Mouse (Mus musculus): ENCODE results near the gene Cyp2w1. TPM values are rescaled to one million over a fixed set of nuclear protein-coding genes. Genes with fewer than 3 reads are reported as not detected.
A peak's percentile ranks its signal among the peaks of the same experiment; 100 is the strongest.

Gene Cyp2w1
- total RNA-seq, 2 experiments from 2014 or later: not detected

DNA sequence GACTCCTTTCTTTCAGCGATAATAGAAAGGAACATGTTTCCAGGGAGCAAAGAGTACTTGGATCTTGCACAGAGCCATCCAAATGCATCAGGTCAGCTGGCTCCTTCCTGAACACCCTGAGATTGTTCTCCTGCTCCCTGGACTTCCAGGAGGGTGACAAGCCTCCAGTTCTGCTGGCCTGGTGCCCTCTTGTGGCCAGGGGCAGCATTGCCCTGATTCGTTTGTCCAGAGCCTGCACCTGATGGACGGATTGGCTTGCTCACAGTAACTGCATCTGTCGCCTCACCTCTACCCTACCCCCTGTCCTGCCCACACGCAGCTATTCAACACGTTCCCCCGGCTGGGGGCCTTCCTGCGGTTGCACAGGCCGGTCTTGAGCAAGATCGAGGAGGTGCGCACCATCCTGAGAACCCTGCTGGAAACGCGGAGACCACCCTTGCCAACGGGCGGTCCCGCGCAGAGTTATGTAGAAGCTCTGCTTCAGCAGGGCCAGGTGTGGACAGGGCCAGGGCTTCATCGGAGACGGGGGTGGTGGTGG is 2.9 kb downstream of the Cyp2w1 start:
- H3K27ac ChIP-seq: no peak overlapping the region
- peak; percentile 90 for DNase-seq
- TF ChIP-seq CTCF (IDR thresholded peaks at IDR 0.05): no peak; the same call in 1 of the 2 replicates
- intact Hi-C loops (cut with DNase I): loop anchor here (1.0 to 2.0 kb wide), 2 partner anchors 24 to 73 kb away; no protein-coding TSS in a partner anchor
- H3K4me3 ChIP-seq: no peak overlapping the region

DNA sequence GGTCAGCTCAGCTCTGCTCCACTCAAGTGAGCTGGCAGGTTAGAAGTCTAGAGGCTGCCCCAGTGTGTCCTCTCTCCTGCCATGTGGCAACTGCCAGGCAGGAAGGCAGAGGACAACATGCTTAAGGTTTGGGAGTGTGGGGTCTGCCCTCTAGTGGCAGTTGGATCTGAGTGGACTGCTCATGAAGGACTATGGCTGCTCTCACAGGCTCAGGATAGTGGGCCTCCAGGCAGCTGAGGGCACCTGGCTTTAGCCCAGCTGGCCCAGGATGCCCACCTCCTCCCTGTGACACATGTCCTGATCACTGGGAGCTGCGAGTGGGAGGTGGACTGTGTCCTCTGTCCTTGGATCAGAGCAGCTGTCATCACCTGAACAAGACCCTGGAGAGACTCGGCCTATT is 6.2 kb downstream of the Cyp2w1 start:
- peak; percentile 59 for DNase-seq
- intact Hi-C loops (cut with DNase I): no loop called here
- Histone ChIP-seq H3K4me3 (no peak overlapping the region), H3K27ac (0 out of 2 replicates have a peak overlapping the region, but pooled peaks have one; percentile 24)
- TF ChIP-seq CTCF (IDR thresholded peaks at IDR 0.05): peak; percentile 65

DNA sequence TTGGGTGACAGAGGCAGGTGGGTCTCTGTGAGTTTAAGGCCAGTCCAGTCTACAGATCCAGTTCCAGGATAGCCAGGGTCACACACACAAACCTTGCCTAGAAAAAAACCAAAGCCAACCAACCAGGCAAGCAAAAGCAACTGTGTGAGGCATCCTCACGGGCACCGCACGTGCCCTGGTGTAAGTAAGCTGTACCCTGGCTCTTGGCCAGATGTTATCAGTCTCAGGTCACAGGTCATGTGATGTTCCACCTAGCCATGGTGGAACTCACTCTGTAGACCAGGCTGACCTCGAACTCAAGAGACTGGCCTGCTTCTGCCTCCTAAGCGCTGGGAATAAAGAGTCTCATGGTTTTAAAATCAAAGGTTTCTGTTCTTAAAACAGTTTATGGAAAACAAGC is 6.8 kb downstream of the Cyp2w1 start:
- TF ChIP-seq CTCF (IDR thresholded peaks at IDR 0.05): no peak
- intact Hi-C loops (cut with DNase I): no loop called here

DNA sequence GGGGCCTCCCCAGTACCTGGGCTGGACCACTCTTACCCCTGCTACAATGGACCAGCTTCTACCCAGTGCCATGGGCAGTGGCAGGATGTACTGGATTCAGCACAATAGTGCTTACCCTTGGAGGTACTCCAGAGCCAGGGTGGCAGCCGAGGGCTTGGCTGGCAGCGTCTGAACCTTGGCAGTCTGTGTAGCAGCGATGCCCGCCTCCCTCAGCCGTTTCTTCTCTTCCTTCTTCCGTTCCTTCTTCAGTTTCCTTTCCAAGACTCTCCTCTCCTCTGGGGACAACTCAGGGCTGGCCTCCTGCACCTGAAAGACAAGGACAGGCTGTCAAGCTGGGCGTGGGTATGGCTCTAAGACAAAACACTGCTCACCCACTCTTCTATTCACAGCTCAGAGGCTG is 11.4 kb downstream of the Cyp2w1 start:
- intact Hi-C loops (cut with DNase I): loop anchor here (1.0 to 5.0 kb wide), 3 partner anchors 34 to 141 kb away; partner anchors contain the start of gene 3110082I17Rik
- Histone ChIP-seq H3K27ac (peak overlapping the region; percentile 89), H3K4me3 (peak overlapping the region; percentile 64)
- peak; percentile 43 for DNase-seq
- no peak for TF ChIP-seq CTCF (IDR thresholded peaks at IDR 0.05)

More for the DNA sequence above, 6.8 kb downstream of the Cyp2w1 start:
- DNase-seq: no peak
- no peak overlapping the region for H3K4me3 ChIP-seq
- no peak overlapping the region for H3K27ac ChIP-seq

DNA sequence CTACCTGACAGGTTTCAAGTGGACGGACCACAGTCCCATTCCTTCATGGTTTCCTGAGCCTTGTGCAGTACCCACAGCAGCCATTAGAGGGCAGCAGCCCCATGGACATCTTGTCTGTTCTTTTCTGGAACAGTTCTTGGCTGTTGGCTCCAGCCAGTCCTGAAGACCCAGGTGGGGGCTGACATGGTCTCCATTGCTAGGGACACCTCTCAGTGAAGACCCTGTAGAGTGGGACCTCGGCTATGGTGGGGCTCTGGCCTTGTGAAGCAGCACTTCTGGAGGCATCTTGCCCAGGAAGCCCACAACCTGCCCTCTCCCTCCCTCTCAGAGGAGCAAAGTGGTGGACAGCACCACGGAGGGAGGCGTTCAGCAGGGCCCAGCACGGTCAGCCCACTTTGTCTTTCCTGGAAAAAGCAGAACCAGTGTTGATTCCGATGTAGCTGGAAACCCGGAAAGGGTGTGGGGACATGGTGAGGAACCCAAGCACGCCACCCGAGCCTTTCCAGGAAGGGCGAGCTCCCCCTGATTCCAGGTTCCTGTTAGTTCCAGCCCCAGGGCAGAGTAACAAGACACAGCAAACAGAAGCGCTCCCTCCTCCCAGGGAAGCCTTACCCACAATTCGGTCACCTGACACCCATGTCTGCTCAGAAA is 12.0 kb downstream of the Cyp2w1 start:
- intact Hi-C loops (cut with DNase I): loop anchor here (1.0 to 5.0 kb wide), 3 partner anchors 34 to 141 kb away; partner anchors contain the start of gene 3110082I17Rik
- Histone ChIP-seq H3K27ac (peak overlapping the region; percentile 89), H3K4me3 (peak overlapping the region; percentile 64)
- TF ChIP-seq CTCF (IDR thresholded peaks at IDR 0.05): no peak; the same call in 1 of the 2 replicates
- peak; percentile 90 for DNase-seq

DNA sequence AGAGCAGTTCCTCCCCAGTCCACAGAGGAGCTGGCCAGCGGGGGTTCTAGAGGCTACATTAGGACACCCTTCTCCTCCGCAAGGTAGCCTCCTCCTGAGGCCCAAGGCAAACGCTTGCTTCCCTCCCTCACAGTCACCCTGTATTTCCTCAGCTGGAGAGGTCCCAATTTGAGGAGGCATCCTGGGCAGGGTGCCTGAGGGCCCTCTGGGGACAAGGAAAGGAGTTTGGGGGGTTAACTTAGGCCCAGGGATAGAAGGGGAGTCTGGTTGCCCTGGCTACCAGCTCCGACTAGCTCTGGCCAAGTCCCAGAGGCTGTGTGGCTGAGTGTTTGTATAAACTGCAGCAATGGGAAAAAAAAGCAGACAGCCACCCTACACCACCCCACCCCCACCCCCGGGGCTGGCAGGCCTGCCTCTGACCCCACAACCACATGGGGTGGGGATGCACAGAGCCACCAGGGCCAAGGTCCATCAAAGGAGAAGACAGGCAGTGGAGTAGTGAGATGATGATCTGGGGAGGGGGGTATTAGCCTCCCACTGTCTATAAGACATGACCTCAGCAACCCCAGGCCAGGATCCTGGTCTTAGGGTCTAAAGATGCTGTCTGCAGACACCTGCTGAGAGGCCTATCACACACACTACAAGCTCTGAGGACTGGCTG is 12.6 kb downstream of the Cyp2w1 start:
- Histone ChIP-seq H3K4me3 (peak overlapping the region; percentile 64), H3K27ac (peak overlapping the region; percentile 89)
- intact Hi-C loops (cut with DNase I): loop anchor here (1.0 to 5.0 kb wide), 3 partner anchors 33 to 140 kb away; partner anchors contain the start of gene 3110082I17Rik
- no peak for TF ChIP-seq CTCF (IDR thresholded peaks at IDR 0.05)
- DNase-seq: peak; percentile 15

DNA sequence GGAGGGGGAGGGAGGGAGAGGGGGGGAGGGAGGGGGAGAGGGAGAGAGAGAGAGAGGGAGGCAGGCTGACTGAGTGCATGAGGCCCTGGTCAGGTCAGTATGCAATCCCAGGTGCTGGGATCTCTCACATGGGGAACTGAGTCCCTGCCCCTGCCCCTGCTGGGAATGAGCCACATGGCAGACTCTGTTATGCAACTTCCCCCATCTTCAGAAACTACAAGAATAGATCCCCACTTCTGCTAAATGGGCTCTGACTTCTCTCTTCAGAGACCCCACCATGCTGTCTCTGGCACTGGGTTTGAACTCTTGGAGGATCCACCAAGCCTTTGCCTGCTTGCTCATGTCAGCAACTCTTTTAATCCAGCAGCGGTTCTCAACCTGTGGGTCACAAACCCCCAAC is 13.4 kb downstream of the Cyp2w1 start:
- intact Hi-C loops (cut with DNase I): no loop called here
- Histone ChIP-seq H3K27ac (peak overlapping the region; percentile 64), H3K4me3 (no peak overlapping the region)
- peak; percentile 36 for DNase-seq
- TF ChIP-seq CTCF (IDR thresholded peaks at IDR 0.05): no peak

DNA sequence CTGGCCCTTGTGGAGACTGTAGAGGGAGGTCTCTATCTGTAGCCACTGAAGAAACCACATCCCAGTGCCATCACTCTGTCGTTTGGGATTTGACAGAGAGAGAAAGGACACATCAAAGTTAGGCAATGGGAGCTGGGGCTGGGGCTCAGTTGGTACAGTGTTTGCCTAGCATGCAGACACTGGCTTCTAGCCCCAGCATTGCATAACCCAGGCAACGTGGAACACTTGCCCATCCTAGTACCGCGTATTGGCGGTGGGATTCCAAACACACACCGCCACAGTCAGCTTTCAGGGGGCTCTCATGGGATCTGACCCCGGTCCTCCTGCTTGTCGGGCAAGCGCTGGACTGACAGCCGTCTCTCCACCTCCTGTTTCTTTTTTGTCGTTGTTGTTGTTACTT is 14.1 kb downstream of the Cyp2w1 start:
- intact Hi-C loops (cut with DNase I): no loop called here
- no peak for TF ChIP-seq CTCF (IDR thresholded peaks at IDR 0.05)
- DNase-seq: peak; percentile 38
- Histone ChIP-seq H3K4me3 (no peak overlapping the region), H3K27ac (peak overlapping the region; percentile 64)

DNA sequence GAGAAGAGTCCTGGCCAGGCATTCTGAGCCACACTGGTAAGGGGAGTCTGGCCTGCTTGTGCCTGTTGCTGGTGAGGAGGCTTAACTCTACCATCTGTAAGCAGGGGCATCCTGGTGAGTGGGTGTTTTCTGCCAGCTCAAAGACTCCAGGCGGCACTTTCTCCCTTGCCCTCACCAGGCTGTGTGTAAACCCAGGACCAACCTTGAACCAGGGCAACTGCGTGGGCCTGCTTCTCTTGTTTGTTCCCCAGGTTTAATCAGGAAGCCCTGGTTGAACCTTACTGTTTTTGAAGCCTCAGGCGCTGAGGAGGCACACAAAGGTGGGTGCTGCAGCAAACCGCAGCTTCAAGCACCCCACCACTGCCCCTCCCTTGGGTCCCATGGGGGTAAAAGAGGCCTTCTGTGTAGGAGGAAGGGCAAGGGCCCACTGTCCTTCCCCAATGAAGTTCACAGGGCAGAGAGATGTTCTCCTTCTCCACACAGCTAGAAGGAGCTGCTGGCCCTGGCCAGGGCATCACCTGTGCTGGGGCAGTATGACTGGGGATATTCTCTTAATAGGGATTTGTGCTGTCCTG is 15.6 kb downstream of the Cyp2w1 start:
- intact Hi-C loops (cut with DNase I): no loop called here
- peak; percentile 19 for DNase-seq
- TF ChIP-seq CTCF (IDR thresholded peaks at IDR 0.05): no peak
- H3K4me3 ChIP-seq: no peak overlapping the region
- H3K27ac ChIP-seq: peak overlapping the region; percentile 64

DNA sequence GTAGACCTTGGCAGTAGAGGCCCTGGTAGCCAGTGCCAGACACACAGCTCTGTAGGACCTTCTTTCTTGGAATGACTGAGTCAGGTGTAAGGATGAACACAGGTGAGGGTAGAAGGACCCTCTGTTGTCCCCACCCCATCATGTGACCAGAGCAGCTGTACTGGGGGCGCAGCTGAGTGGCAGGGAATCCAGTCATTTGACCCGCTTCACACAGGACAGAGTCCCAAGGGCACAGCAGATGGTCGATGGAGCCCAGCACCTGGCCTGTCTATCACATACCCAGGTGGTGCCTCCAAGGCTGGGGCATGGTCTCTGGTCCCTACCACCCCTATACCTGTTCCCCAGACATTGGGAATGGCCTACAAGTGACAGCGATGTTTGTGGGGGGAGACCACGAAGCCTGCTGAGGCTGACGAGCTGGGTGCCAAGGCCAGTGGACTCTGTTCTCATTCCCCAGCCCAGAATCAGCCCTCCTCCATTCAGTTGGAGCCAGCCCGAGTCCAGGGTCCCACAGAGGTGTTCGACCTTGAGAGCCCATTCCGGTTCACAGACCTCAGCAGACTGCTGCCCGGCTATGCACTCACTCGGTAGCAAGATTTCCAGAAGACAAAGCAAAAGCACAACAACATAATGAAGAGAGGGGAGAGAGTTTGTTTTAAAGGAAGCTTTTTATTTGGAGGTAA is 16.4 kb downstream of the Cyp2w1 start:
- TF ChIP-seq CTCF (IDR thresholded peaks at IDR 0.05): no peak
- H3K4me3 ChIP-seq: no peak overlapping the region
- peak overlapping the region; percentile 64 for H3K27ac ChIP-seq
- intact Hi-C loops (cut with DNase I): no loop called here
- DNase-seq: peak; percentile 26

DNA sequence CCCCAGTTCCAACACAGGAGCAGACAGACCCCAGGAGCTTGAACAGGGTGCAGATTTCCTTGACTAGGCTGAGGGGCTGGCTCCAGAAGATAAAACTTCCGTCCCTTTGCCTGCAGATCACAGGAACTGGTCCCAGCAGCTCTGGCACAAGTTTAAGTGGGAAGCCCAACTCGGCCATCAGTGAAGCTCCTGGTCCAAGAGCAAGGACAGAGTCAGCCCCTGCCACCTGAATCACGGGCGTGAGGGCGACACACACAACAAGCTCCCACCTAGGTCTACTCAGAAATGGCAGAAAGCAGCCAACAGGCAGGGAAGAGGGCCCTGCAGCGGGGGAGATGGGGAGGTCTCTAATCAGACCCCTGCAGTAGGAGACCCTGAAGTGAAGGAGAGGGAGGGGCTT is 17.9 kb downstream of the Cyp2w1 start:
- DNase-seq: peak; percentile 21
- no peak for TF ChIP-seq CTCF (IDR thresholded peaks at IDR 0.05)
- intact Hi-C loops (cut with DNase I): no loop called here
- peak overlapping the region; percentile 99 for H3K27ac ChIP-seq
- H3K4me3 ChIP-seq: peak overlapping the region; percentile 93

DNA sequence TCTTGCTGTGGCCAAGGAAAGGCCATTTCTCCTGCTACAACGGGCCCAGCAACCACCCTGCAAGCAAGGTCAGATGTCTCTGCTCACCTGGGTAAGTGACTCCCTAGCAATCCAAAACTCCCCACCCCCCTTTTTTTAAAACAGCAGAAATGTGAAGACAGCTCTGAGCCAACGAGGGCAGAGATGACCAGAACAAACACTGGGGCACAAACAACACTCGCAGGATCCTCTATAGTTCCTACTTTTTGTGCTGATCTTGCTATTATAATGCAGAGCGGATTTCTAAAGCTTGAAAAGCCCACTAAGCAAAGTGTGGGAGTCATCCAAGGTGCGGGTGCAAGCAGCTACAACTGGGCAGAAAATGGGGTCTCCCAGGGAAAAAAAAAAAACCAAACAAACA is 18.7 kb downstream of the Cyp2w1 start:
- DNase-seq: no peak
- intact Hi-C loops (cut with DNase I): no loop called here
- no peak for TF ChIP-seq CTCF (IDR thresholded peaks at IDR 0.05)

More for the DNA sequence above, 18.7 kb downstream of the Cyp2w1 start:
- Histone ChIP-seq H3K4me3 (peak overlapping the region; percentile 93), H3K27ac (peak overlapping the region; percentile 99)

Measured in gastrocnemius, adult 2 months (tissue).